Comparison of ENCODE assay signal across 8 mouse cellular contexts in the genomic region with DNA sequence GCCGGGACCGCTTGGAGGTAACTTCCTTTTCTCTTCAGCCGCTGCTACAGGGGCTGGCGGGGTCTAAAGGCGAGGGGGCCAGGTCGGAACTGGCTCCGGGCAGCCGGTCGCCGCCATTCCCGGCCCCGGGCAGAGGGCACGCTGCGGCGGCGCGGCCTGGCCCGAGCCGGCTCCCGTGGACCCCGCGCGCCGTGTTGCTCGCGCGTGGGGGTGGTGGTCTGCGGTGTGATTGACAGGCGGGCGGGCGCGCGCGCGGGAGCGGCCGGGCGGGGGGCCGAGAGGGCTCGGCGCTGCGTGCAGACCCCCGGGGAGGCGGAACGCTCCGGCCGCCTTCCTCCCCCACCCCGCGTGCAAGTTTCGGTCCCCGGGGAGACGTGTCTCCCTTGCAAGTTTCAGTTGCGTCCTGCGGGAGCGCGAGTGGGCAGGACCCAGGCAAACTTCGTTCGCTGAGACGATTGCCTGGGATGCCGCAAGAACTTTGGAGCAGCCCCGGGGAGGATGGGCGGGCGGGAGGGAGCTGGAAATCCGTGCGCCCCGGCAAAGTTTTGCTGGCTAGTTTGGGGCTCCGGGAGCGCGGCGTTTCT. TPM values are rescaled to one million over a fixed set of nuclear protein-coding genes. Genes with fewer than 3 reads are reported as not detected.
DNase-seq lines count a peak whose midpoint lies in the region; ATAC-seq and TF ChIP-seq lines count a peak whose summit lies in the region.

No protein-coding gene starts in this region.

- H3K27me3 ChIP-seq in intestine, postnatal 0 days (replicated peaks; ENCODE audit: control insufficient read depth, insufficient read depth, low read length), result no peaks in the 10 kb centered on the region
- H3K27me3 ChIP-seq in limb, embryonic 14.5 days (ENCODE audit: control insufficient read depth, insufficient read depth, low read length), result no peaks in the 10 kb centered on the region
- no peaks in the 10 kb centered on the region for H3K27me3 ChIP-seq in midbrain, embryonic 14.5 days (ENCODE audit: control insufficient read depth, insufficient read depth, low read length)

- H3K4me1 ChIP-seq in intestine, postnatal 0 days (replicated peaks; ENCODE audit: control insufficient read depth, insufficient read depth, low read length), result 0 out of 2 replicates have a peak, but pooled peaks cover 7% of the 10 kb centered on the region
- peaks cover 19% of the 10 kb centered on the region for H3K4me1 ChIP-seq in limb, embryonic 14.5 days (ENCODE audit: control insufficient read depth, insufficient read depth, low read length)
- peaks cover 17% of the 10 kb centered on the region for H3K4me1 ChIP-seq in midbrain, embryonic 14.5 days (ENCODE audit: control insufficient read depth, insufficient read depth, low read length)

- H3K27ac ChIP-seq in intestine, postnatal 0 days (ENCODE audit: low read depth, low read length), result peak overlapping the region; percentile 99
- peak overlapping the region; percentile 98 for H3K27ac ChIP-seq in limb, embryonic 14.5 days (replicated peaks; ENCODE audit: low read depth, low read length)
- H3K27ac ChIP-seq in midbrain, embryonic 14.5 days (replicated peaks; ENCODE audit: low read depth, low read length), result peak overlapping the region; percentile 97

- peak; percentile 26 to 44 for DNase-seq in urinary bladder, adult 18-20 months (ENCODE audit: low spot score in 2 of 2)
- DNase-seq in urinary bladder, adult 2 months (ENCODE audit: low spot score), result no peak
- DNase-seq in embryo, embryonic 11 days, result peak; percentile 74
- peak; percentile 13 for DNase-seq in limb, embryonic 14.5 days (ENCODE audit: low spot score)
- peak; percentile 81 for DNase-seq in midbrain, embryonic 14.5 days
- peak; percentile 54 to 58 for DNase-seq in spleen, adult 18-20 months

- TF ChIP-seq POLR2A in limb, embryonic 14.5 days (IDR thresholded peaks at IDR 0.05; ENCODE audit: borderline replicate concordance, extremely low read depth, insufficient read depth, insufficient read length), result no peak

- H3K9ac ChIP-seq in intestine, postnatal 0 days (ENCODE audit: low read depth, low read length), result peak overlapping the region; percentile 97
- peak overlapping the region; percentile 96 for H3K9ac ChIP-seq in limb, embryonic 14.5 days (ENCODE audit: low read depth, low read length, severe bottlenecking)
- peak overlapping the region; percentile 97 for H3K9ac ChIP-seq in midbrain, embryonic 14.5 days (replicated peaks; ENCODE audit: low read length)

- peak overlapping the region; percentile 96 for H3K4me3 ChIP-seq in intestine, postnatal 0 days (ENCODE audit: low read depth, low read length)
- H3K4me3 ChIP-seq in limb, embryonic 14.5 days (replicated peaks; ENCODE audit: low read length), result peak overlapping the region; percentile 95
- H3K4me3 ChIP-seq in midbrain, embryonic 14.5 days (replicated peaks; ENCODE audit: low read depth, low read length), result peak overlapping the region; percentile 97

- H3K36me3 ChIP-seq in intestine, postnatal 0 days (ENCODE audit: control insufficient read depth, insufficient read depth), result no peaks in the 10 kb centered on the region
- H3K36me3 ChIP-seq in limb, embryonic 14.5 days (ENCODE audit: control insufficient read depth, insufficient read depth, low read length), result no peaks in the 10 kb centered on the region
- no peaks in the 10 kb centered on the region for H3K36me3 ChIP-seq in midbrain, embryonic 14.5 days (ENCODE audit: control insufficient read depth, insufficient read depth, low read length)

- ATAC-seq in granulocyte monocyte progenitor cell, adult 5-6 weeks (replicated peaks; ENCODE audit: poor library complexity, severe bottlenecking), result peak; percentile 58
- peak; percentile 70 for ATAC-seq in intestine, postnatal 0 days
- ATAC-seq in limb, embryonic 14.5 days (ENCODE audit: low FRiP score, low read depth), result peak; percentile 72
- ATAC-seq in midbrain, embryonic 14.5 days (ENCODE audit: low FRiP score, low TSS enrichment), result peak; percentile 85

- H3K9me3 ChIP-seq in intestine, postnatal 0 days (ENCODE audit: control insufficient read depth), result no peaks in the 10 kb centered on the region
- H3K9me3 ChIP-seq in limb, embryonic 14.5 days (ENCODE audit: control insufficient read depth, low read length), result no peaks in the 10 kb centered on the region
- H3K9me3 ChIP-seq in midbrain, embryonic 14.5 days (ENCODE audit: control insufficient read depth, low read length), result no peaks in the 10 kb centered on the region

- peak overlapping the region; percentile 71 for H3K4me2 ChIP-seq in intestine, postnatal 0 days (replicated peaks; ENCODE audit: low read depth)
- H3K4me2 ChIP-seq in limb, embryonic 14.5 days (replicated peaks; ENCODE audit: low read depth, low read length, severe bottlenecking), result peak overlapping the region; percentile 61
- peak overlapping the region; percentile 71 for H3K4me2 ChIP-seq in midbrain, embryonic 14.5 days (ENCODE audit: low read length)

- under 1% methylated on average over 55 of the region's 70 CpGs for WGBS in intestine, postnatal 0 days
- WGBS in limb, embryonic 14.5 days, result 2% methylated on average over 39 of the region's 70 CpGs
- WGBS in midbrain, embryonic 14.5 days, result under 1% methylated on average over 65 of the region's 70 CpGs

- TF ChIP-seq CTCF in intestine, postnatal 0 days (IDR thresholded peaks at IDR 0.05; ENCODE audit: low read depth), result peak; percentile 33

RNA-seq across cellular contexts. Expression of a gene that starts 0.6 kb away (rescaled TPM):
- 6.0 and 8.4 TPM in 2 replicates for polyA plus RNA-seq in urinary bladder, adult 2 months (2012; rRNA removed)
- 8.3 and 15.5 TPM in 2 replicates for total RNA-seq in granulocyte monocyte progenitor cell, adult 5-6 weeks (2014; fragmentation: Nextera tagmentation)
- total RNA-seq in granulocyte monocyte progenitor cell, adult 5-6 weeks (2017), result 9.7 and 10.4 TPM in 2 replicates
- polyA plus RNA-seq in intestine, postnatal 0 days (2015; fragmentation: Nextera tagmentation; extraction: Ambion mirVana), result 6.8 and 7.7 TPM in 2 replicates
- polyA plus RNA-seq in limb, embryonic 14.5 days (2012; rRNA removed), result 11.8 and 11.9 TPM in 2 replicates
- polyA plus RNA-seq in limb, embryonic 14.5 days (2014; fragmentation: Nextera tagmentation; extraction: Ambion mirVana), result 7.5 and 11.5 TPM in 2 replicates
- 8.5 and 13.7 TPM in 2 replicates for polyA plus RNA-seq in midbrain, embryonic 14.5 days (2014; fragmentation: Nextera tagmentation; extraction: Ambion mirVana)
